Mouse (Mus musculus): Measurements from ENCODE around the gene Ttll1.
"Not testable (repeated sequence)": the region's sequence is repeated elsewhere in the genome, so short reads cannot be mapped to it uniquely, and the experiment has no call there.

DNA sequence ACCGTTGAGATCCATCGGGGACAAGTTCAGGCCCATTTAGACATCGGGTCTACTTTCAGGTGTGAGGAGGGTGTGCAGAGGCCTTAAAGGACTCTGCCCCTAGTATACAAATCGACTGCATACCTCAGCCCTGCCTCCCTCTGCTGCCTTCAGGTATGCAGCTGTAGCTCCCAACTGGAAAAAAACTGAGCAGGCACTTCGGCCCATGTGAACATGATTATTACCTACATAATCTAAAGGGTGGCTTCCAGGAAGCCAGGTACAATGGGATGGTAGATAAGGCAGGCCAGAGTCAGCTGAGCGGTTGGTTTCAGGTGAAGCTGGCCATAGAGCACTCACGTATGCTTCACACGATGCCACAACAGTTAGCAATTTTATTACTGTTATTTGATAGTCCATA is 48.3 kb downstream of the Ttll1 start:
- TF ChIP-seq CTCF (IDR thresholded peaks at IDR 0.05; ENCODE audit: low read depth, low read length); POLR2A (IDR thresholded peaks at IDR 0.05; ENCODE audit: extremely low read depth, insufficient read depth, low read length): not testable (repeated sequence)

All from liver, adult 2 months (tissue).